Mouse (Mus musculus): ENCODE measurements around the gene Tmpo. TPM values are rescaled to one million over a fixed set of nuclear protein-coding genes. Genes with fewer than 3 reads are reported as not detected.
"Not testable (repeated sequence)": the region's sequence is repeated elsewhere in the genome, so short reads cannot be mapped to it uniquely, and the experiment has no call there.

The Tmpo gene
- polyA plus RNA-seq, 1 experiment from 2014 or later, result 53.3 TPM

DNA sequence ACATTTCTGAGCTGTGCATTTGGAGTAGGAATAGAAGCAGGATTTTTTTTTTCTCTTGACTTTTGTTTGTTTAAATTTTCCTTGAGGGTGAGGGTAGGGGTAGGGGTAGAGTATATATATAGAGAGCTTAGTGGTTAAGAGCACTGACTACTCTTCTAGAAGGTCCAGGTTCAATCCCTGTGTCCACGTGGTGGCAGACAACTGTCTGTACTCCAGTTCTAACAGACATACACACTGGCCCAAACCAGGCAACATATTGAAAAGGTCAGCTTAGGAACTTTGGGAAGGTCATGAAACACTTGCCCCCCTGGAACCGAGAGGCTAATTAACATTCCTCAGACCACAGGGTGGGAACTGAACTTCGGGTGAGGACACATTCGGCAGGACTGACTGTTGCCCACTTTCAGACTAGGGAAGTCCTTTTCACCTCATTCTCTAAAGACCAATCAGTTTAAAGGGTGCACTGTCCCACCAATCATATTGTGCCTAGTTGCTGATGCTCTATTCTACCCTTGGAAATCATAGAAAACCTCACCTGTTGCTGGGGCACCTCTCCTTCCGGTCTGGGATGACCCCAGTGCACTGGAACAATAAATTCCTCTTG, 7.7 kb upstream of the Tmpo start:
- Histone ChIP-seq H3K4me1 (ENCODE audit: insufficient read depth, low read depth, low read length) (peaks cover 5% of the 10 kb centered on the region; the same call in 1 of the 2 replicates), H3K9ac (replicated peaks; ENCODE audit: low read depth) (no peak overlapping the region), H3K4me2 (replicated peaks; ENCODE audit: low read depth, low read length) (no peak overlapping the region), H3K36me3 (ENCODE audit: insufficient read depth, low read length) (no peaks in the 10 kb centered on the region), H3K27me3 (replicated peaks; ENCODE audit: insufficient read depth, low read length) (no peaks in the 10 kb centered on the region), H3K27ac (ENCODE audit: low read length) (no peak overlapping the region), H3K4me3 (ENCODE audit: low read depth, low read length) (no peak overlapping the region), H3K9me3 (ENCODE audit: low read length) (no peaks in the 10 kb centered on the region)
- 77% methylated on average over 5 of the region's 5 CpGs for WGBS
- no peak for DNase-seq (ENCODE audit: low spot score)
- ATAC-seq, result no peak
- TF ChIP-seq EP300 (IDR thresholded peaks at IDR 0.05), result no peak
- TF ChIP-seq CTCF (IDR thresholded peaks at IDR 0.05), result no peak

- Histone ChIP-seq H3K9me3 (ENCODE audit: low read length) (no peaks in the 10 kb centered on the region), H3K4me3 (ENCODE audit: low read depth, low read length) (peak overlapping the region; percentile 40), H3K4me2 (replicated peaks; ENCODE audit: low read depth, low read length) (peak overlapping the region; percentile 50), H3K27me3 (replicated peaks; ENCODE audit: insufficient read depth, low read length) (no peaks in the 10 kb centered on the region), H3K4me1 (ENCODE audit: insufficient read depth, low read depth, low read length) (peaks cover 9% of the 10 kb centered on the region; the same call in 1 of the 2 replicates), H3K36me3 (ENCODE audit: insufficient read depth, low read length) (no peaks in the 10 kb centered on the region), H3K27ac (ENCODE audit: low read length) (peak overlapping the region; percentile 83), H3K9ac (replicated peaks; ENCODE audit: low read depth) (peak overlapping the region; percentile 60)
- under 1% methylated on average over 15 of the region's 15 CpGs for WGBS
- ATAC-seq (peak; percentile 67), DNase-seq (ENCODE audit: low spot score) (peak; percentile 90)
- TF ChIP-seq CTCF (IDR thresholded peaks at IDR 0.05) (peak; percentile 86), EP300 (IDR thresholded peaks at IDR 0.05) (peak; percentile 66)
These were observed 6.8 kb upstream of the Tmpo start for GRCm38 (mm10) chr10:91187872-91188271.

DNA sequence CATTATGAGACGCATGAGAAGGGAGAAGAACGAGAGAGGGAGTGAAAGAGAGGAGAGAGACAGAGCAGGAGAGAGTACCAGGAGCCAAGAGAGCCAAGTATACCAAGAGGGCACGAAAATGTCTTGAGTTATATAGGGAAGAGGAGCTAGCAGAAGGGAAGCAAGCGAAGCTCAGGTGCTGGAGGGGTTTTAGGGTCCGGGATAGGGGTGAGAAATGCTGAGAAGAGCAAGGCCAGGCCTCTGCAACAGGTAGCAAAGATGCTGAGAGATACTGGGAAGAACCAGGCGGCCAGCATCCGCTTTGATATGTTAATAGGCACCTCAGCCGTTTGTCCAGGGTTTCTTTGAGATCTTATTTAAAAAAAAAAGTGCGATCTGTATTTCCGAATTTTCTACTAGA, 6.2 kb upstream of the Tmpo start:
- peak overlapping the region; percentile 83; the same call in 1 of the 2 replicates for H3K27ac ChIP-seq (ENCODE audit: low read length)
- peak overlapping the region; percentile 50 for H3K4me2 ChIP-seq (replicated peaks; ENCODE audit: low read depth, low read length)
- no peak for ATAC-seq
- no peaks in the 10 kb centered on the region for H3K9me3 ChIP-seq (ENCODE audit: low read length)
- WGBS, result 32% methylated on average over 10 of the region's 10 CpGs
- no peak for DNase-seq (ENCODE audit: low spot score)
- TF ChIP-seq CTCF (IDR thresholded peaks at IDR 0.05), result no peak
- TF ChIP-seq EP300 (IDR thresholded peaks at IDR 0.05), result no peak
- peak overlapping the region; percentile 40 for H3K4me3 ChIP-seq (ENCODE audit: low read depth, low read length)
- peak overlapping the region; percentile 60 for H3K9ac ChIP-seq (replicated peaks; ENCODE audit: low read depth)
- no peaks in the 10 kb centered on the region for H3K36me3 ChIP-seq (ENCODE audit: insufficient read depth, low read length)
- peaks cover 9% of the 10 kb centered on the region; the same call in 1 of the 2 replicates for H3K4me1 ChIP-seq (ENCODE audit: insufficient read depth, low read depth, low read length)
- no peaks in the 10 kb centered on the region for H3K27me3 ChIP-seq (replicated peaks; ENCODE audit: insufficient read depth, low read length)

GRCm38 (mm10) chr10:91185721-91186120, 4.6 kb upstream of the Tmpo start:
- Histone ChIP-seq H3K27ac (ENCODE audit: low read length) (no peak overlapping the region), H3K4me1 (ENCODE audit: insufficient read depth, low read depth, low read length) (peaks cover 9% of the 10 kb centered on the region; the same call in 1 of the 2 replicates), H3K36me3 (ENCODE audit: insufficient read depth, low read length) (no peaks in the 10 kb centered on the region), H3K4me2 (replicated peaks; ENCODE audit: low read depth, low read length) (no peak overlapping the region), H3K9me3 (ENCODE audit: low read length) (no peaks in the 10 kb centered on the region), H3K4me3 (ENCODE audit: low read depth, low read length) (no peak overlapping the region), H3K27me3 (replicated peaks; ENCODE audit: insufficient read depth, low read length) (no peaks in the 10 kb centered on the region), H3K9ac (replicated peaks; ENCODE audit: low read depth) (no peak overlapping the region)
- DNase-seq (ENCODE audit: low spot score) (no peak), ATAC-seq (no peak)
- 85% methylated on average over 2 of the region's 2 CpGs for WGBS
- TF ChIP-seq EP300 (IDR thresholded peaks at IDR 0.05) (no peak), CTCF (IDR thresholded peaks at IDR 0.05) (no peak)

DNA sequence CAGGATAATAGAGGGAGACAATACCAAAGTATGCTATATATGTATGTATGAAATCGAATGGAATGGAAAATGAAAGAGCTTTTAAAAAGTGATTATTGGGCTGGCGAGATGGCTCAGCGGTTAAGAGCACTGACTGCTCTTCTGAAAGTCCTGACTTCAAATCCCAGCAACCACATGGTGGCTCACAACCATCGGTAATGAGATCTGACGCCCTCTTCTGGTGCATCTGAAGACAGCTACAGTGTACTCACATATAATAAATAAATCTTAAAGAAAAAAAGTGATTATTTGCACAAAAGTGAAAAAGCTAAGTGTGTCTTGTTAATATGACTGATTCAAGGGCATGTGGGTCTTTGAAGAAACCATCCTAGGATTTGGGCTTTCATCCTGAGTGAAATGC, 3.8 kb upstream of the Tmpo start:
- not testable (repeated sequence) for H3K9me3 ChIP-seq (ENCODE audit: low read length); H3K9ac ChIP-seq (replicated peaks; ENCODE audit: low read depth); H3K36me3 ChIP-seq (ENCODE audit: insufficient read depth, low read length); H3K27me3 ChIP-seq (replicated peaks; ENCODE audit: insufficient read depth, low read length); H3K4me3 ChIP-seq (ENCODE audit: low read depth, low read length); DNase-seq (ENCODE audit: low spot score); H3K4me2 ChIP-seq (replicated peaks; ENCODE audit: low read depth, low read length); ATAC-seq; H3K27ac ChIP-seq (ENCODE audit: low read length)
- TF ChIP-seq CTCF (IDR thresholded peaks at IDR 0.05), result peak; percentile 48
- 70% methylated on average over 5 of the region's 5 CpGs for WGBS
- H3K4me1 ChIP-seq (ENCODE audit: insufficient read depth, low read depth, low read length), result peaks cover 14% of the 10 kb centered on the region; the same call in 1 of the 2 replicates

GRCm38 (mm10) chr10:91183316-91183715, 2.2 kb upstream of the Tmpo start:
- ATAC-seq (no peak), DNase-seq (ENCODE audit: low spot score) (peak; percentile 53)
- no peaks in the 10 kb centered on the region for H3K9me3 ChIP-seq (ENCODE audit: low read length)
- TF ChIP-seq CTCF (IDR thresholded peaks at IDR 0.05) (no peak), EP300 (IDR thresholded peaks at IDR 0.05) (no peak)
- WGBS, result 43% methylated on average over 3 of the region's 3 CpGs
- H3K27me3 ChIP-seq (replicated peaks; ENCODE audit: insufficient read depth, low read length), result no peaks in the 10 kb centered on the region
- H3K4me3 ChIP-seq (ENCODE audit: low read depth, low read length), result no peak overlapping the region
- H3K36me3 ChIP-seq (ENCODE audit: insufficient read depth, low read length), result no peaks in the 10 kb centered on the region
- H3K4me2 ChIP-seq (replicated peaks; ENCODE audit: low read depth, low read length), result no peak overlapping the region
- H3K27ac ChIP-seq (ENCODE audit: low read length), result peak overlapping the region; percentile 94
- no peak overlapping the region for H3K9ac ChIP-seq (replicated peaks; ENCODE audit: low read depth)
- peaks cover 14% of the 10 kb centered on the region; the same call in 1 of the 2 replicates for H3K4me1 ChIP-seq (ENCODE audit: insufficient read depth, low read depth, low read length)

All from lung, postnatal 0 days (tissue).